Mouse (Mus musculus) mature B cell (primary cell): ENCODE results near the gene March7.

Source experiments
- in situ Hi-C: fragments of 300-500 bp; cut with MboI; formaldehyde crosslinking; loops from 2 replicates; pipeline ENCODE4 v1.14.3; 2019

Gene March7

DNA sequence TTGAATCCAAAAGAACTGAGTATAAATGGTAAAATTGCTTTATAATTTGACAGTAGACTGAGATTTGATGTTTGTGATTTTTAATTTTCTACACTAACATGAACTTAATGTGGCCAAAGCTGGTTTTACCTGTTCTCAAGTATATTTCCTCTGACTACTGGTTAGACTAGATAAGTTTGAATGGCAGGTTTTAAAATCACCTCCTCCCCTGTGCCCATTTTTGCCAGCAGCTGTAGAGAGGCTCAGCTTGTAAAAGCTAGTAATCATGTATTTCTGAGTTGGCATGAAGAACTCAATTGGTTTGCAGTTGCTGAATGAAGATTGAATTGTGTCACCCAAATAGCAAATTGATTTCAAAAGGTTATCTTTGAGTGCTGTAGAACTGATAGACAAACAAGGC lies 2.8 kb downstream of the March7 start:
- in situ Hi-C loops: no loop called here

- in situ Hi-C loops: no loop called here
Observed at GRCm38 (mm10) chr2:60214683-60215082, 5.0 kb downstream of the March7 start.

GRCm38 (mm10) chr2:60216547-60217153 lies 7.0 kb downstream of the March7 start:
- in situ Hi-C loops: no loop called here

- in situ Hi-C loops: no loop called here
Observed at GRCm38 (mm10) chr2:60217620-60218019, 7.9 kb downstream of the March7 start.

- in situ Hi-C loops: no loop called here
Observed at GRCm38 (mm10) chr2:60221236-60221635, 11.5 kb downstream of the March7 start.

- in situ Hi-C loops: no loop called here
Observed at GRCm38 (mm10) chr2:60221954-60222353, 12.3 kb downstream of the March7 start.

DNA sequence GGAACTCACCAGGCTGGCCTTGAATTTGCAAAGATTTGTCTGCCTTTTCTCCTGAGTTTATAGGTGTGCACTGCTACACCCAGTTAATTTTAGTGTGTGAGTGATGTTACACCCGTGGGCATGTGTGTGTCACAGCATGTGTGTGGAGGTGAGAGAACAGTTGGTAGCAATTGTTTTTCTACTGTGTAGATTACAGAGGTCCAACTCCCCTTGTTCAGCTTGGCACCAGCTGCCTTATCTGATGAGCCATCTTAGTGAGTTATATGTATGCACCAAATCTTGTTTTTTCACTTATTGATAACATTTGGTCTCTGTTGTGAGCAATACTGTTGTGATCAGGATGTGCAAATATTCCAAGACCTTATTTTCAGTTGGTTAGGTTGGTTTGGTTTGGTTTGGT lies 13.8 kb downstream of the March7 start:
- in situ Hi-C loops: no loop called here

DNA sequence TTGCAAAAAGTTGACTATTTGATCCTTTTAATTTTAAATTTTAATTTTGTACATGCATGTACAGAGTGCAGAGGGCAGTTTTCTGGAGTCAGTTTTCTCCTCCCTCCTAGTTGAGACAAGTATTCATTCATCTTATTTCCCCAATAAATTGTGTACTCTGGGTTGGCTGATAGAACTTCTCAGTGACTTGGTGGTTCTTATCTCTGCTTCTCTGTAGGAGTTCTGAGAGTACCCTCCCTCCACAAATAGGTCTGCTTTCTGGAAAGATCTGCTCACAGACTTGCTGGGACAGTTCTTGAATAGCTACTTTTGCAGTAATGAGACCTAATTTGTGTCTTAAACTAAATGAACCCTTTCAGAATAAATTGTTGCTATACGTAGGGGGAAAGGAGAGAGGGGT lies 18.8 kb downstream of the March7 start:
- in situ Hi-C loops: no loop called here

DNA sequence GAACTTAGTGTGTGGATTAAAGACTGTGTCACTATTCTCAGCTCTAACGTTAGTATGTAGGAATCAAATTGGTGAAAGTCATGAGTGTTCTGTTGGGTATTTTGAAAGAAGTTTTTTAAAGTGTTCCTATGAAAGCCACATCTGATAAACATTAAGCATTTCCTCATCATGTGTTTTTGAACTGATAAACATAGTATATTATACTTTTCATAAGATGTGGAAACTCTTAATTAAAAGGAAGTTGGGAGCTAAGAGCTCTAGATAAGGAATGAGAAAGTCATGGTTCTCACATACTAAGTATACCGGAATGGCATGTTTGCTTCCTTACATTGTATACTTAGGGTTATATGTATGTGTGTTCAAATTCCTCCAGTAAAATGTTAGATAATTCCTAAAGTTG lies 20.7 kb downstream of the March7 start:
- in situ Hi-C loops: no loop called here

- in situ Hi-C loops: no loop called here
Observed at GRCm38 (mm10) chr2:60233147-60233546, 23.5 kb downstream of the March7 start.

- in situ Hi-C loops: no loop called here
Observed at GRCm38 (mm10) chr2:60234506-60234905, 24.8 kb downstream of the March7 start.

DNA sequence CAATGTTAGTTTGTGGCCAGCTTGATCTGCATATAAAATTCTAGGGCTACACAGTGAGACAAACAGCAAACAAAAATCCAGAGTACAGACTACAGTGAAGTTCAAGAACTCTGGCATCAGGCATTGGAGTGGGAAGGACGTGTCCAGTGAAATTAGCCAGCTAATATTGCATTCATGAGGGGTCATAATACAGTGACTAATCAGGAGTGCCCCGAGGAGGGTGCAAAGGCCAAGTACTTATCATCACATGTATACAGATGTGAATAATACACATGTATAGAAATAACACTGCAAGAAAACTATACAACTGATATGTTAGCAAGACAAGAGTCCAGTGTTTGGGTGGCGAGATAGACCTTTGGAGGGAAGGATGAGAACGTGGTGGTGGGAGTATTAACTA lies 43.1 kb downstream of the March7 start:
- in situ Hi-C loops: no loop called here

DNA sequence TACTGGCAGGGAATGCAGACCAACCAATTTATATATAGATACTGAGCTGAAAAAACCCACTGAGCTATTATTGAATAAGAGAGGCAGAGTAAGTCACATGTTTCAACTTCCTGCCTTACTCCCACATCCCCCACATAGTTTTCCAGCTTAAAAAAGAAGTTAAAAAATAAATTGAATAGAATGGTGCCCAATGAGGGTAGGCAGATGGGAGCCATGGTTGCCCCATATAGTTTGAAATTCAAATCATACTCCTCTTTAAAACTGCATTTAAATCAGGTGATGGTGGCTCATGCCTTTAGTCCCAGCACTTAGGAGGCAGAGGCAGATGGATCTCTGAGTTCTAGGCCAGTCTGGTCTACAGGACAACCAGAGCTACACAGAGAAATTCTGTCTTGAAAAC lies 43.8 kb downstream of the March7 start:
- in situ Hi-C loops: no loop called here

GRCm38 (mm10) chr2:60256751-60257150 lies 47.1 kb downstream of the March7 start:
- in situ Hi-C loops: no loop called here

GRCm38 (mm10) chr2:60259186-60259585 lies 49.5 kb downstream of the March7 start:
- in situ Hi-C loops: no loop called here

DNA sequence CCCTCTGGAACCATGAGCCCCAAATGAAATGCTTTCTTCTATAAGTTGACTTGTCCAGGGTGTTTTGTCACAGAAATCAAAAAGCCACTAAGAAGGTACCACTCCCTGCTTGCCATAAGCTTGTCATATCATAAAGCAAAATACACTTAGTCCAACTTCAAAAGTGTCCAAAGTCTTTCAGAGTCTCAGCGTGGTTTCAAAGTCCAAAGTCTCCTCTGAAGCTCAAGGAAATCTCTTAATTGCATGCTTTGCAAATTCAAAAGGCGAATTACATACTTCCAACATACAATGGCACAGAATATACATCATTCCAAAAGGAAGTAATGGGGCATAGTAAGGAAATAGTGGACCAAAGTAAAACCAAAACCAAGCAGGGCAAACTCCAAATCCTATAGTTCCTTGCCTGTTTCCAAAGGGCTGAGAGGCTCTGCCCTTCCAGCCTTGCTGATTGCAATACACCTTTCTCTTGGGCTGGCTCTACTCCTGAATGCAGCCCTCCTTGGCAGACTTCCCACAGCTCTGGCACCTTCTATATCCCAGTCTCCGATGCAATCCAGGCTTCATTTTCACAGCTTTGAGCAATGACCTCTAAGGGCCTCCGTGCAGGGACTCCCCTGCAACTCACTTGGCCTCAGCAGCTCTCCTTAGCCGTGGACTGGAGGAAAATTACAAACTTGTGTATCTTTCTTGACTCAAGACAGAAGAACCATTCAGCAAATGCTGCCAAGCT lies 51.1 kb downstream of the March7 start:
- in situ Hi-C loops: no loop called here

- in situ Hi-C loops: no loop called here
Observed at GRCm38 (mm10) chr2:60267567-60267966, 57.9 kb downstream of the March7 start.

DNA sequence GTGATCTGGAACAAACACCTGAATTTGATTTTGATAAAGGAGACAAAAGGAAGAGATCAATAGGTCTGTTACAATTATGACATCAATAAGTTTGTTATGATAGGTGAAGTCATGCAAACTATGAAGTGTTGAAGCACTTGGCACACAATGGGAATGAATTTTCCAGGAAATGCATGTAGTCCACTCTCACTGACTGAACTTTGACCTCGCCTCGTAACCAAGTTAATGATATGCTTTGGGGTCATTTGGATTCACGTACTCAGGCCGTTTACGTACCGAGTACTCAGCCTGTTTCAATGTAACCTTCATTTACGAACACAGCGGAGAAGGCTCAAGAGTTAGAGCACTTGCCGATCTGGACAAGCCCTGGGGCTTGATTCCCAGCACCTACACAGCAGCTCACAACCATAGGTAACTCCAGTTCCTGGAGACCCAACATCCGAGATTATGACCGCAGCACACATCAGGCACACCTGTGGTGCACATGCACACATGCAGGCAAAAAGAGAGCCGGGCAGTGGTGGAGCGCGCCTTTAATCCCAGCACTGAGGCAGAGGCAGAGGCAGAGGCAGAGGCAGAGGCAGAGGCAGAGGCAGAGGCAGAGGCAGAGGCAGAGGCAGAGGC lies 60.3 kb downstream of the March7 start:
- in situ Hi-C loops: no loop called here

GRCm38 (mm10) chr2:60278627-60279026 lies 68.9 kb downstream of the March7 start:
- in situ Hi-C loops: no loop called here

DNA sequence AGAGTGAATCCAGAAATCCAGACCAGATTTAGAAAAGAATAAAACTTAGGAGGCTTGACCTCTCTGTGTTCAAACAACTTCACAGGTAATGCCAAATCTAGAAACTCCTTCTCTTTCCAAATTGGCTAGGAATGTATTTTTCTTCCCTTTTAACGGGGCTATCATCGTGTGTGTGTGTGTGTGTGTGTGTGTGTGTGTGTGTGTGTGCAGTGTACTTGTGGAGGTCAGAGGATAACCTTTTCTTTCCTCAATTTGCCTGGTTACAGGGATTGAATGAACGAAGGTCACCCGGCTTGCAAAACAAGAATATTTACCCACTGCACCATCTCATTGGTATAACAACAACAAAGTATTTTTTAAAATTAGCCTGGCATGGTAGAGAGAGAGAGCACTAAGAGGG lies 72.9 kb downstream of the March7 start:
- in situ Hi-C loops: no loop called here

DNA sequence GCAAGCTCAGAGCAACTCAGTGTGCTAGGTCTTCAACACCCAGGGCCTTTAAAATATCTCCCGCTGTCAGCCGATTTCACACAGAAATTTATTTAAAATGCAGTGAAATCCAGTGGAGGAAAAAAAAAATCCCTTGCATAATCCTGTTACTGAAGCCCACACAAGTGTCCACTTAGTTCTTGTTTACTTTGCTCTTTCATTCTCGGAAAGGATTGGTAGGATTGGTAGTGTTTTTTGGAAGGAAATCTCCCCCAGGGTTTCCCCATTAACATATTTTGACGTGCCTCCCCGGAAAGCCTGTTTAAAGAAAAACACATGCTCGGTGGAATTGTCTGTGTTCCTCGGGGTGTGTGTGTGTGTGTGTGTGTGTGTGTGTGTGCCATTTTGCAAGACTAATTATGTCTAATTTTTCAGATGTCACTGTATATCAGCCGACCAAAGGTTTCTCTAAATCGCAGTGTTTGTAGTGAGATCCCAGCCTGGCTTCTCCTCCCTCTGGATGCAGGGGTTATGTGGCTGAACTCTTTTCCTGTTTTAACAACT lies 73.6 kb downstream of the March7 start:
- in situ Hi-C loops: no loop called here

GRCm38 (mm10) chr2:60283751-60284466 lies 74.2 kb downstream of the March7 start:
- in situ Hi-C loops: no loop called here

- in situ Hi-C loops: no loop called here
Observed at GRCm38 (mm10) chr2:60284467-60284821, 74.8 kb downstream of the March7 start, which contains the start of gene Cd302. TSS of gene Cd302 (minus strand) at chr2:60284488.
